Mouse (Mus musculus) thymus, adult 2 months (tissue): ENCODE measurements around the gene Lacc1. TPM values are rescaled to one million over a fixed set of nuclear protein-coding genes. Genes with fewer than 3 reads are reported as not detected.

ENCODE experiments used
- DNase-seq: peaks from one replicate; pipeline ENCODE4 v3.0.0; 2021
- H3K27ac ChIP-seq: fragments of 200-500 bp; 2 replicates; pipeline ENCODE4 v1.5.1; 2012; ENCODE audit warnings: low read length, control low read depth; ENCODE audit not compliant: control insufficient read depth, insufficient read depth
- H3K27me3 ChIP-seq: fragments of 200-500 bp; 2 replicates; pipeline ENCODE4 v1.6.1; 2012; ENCODE audit warnings: mild to moderate bottlenecking, low read length, moderate library complexity, mixed read lengths; ENCODE audit not compliant: control insufficient read depth, insufficient read depth
- H3K36me3 ChIP-seq: fragments of 200-500 bp; 2 replicates; pipeline ENCODE4 v1.6.1; 2012; ENCODE audit warnings: mild to moderate bottlenecking, low read length, moderate library complexity; ENCODE audit not compliant: control insufficient read depth, insufficient read depth
- H3K4me1 ChIP-seq: fragments of 200-500 bp; replicated peaks from 2 replicates; pipeline ENCODE4 v1.6.1; 2012; ENCODE audit warnings: low read length; ENCODE audit not compliant: control insufficient read depth, insufficient read depth
- H3K4me3 ChIP-seq: fragments of 200-500 bp; 2 replicates; pipeline ENCODE4 v1.5.1; 2012; ENCODE audit warnings: mild to moderate bottlenecking, low read length, control low read depth, moderate library complexity; ENCODE audit not compliant: control insufficient read depth, insufficient read depth
- CTCF ChIP-seq: fragments of 200-500 bp; IDR thresholded peaks from 2 replicates; pipeline ENCODE4 v1.5.1; 2012; ENCODE audit warnings: mild to moderate bottlenecking, control low read depth, low read length, moderate library complexity, borderline replicate concordance; ENCODE audit not compliant: control insufficient read depth, poor library complexity, insufficient read depth; ENCODE audit errors: extremely low read depth
- POLR2A ChIP-seq: fragments of 200-500 bp; IDR thresholded peaks from 2 replicates; pipeline ENCODE4 v1.6.1; 2012; ENCODE audit warnings: mild to moderate bottlenecking, low read length, control low read depth, moderate library complexity; ENCODE audit not compliant: control insufficient read depth, poor library complexity, insufficient read depth; ENCODE audit errors: extremely low read depth
- WGBS: fragments of 180-500 bp; shearing (Covaris S2); methylation state at CpG from one replicate; pipeline ENCODE4 v1.1.7; 2018; 5-methylcytosine and 5-hydroxymethylcytosine counted together
- polyA plus RNA-seq: library from polyadenylated mRNA; depleted of rRNA; stranded (reverse); fragments of >200 nt; gene quantifications from 2 replicates; pipeline ENCODE4 v1.2.3, GENCODE M21; 2012; rRNA removed

The Lacc1 gene
- polyA plus RNA-seq, 1 experiment, result 8.8 TPM

GRCm38 (mm10) chr14:76979569-76979968 is 57.1 kb downstream of the Lacc1 start:
- H3K27ac ChIP-seq, result no peak overlapping the region
- 67% methylated on average over 9 of the region's 9 CpGs for WGBS
- H3K4me1 ChIP-seq, result no peaks in the 10 kb centered on the region
- TF ChIP-seq CTCF (no peak), POLR2A (no peak)
- no peak overlapping the region for H3K4me3 ChIP-seq
- DNase-seq, result no peak
- no peaks in the 10 kb centered on the region for H3K27me3 ChIP-seq
- H3K36me3 ChIP-seq, result no peaks in the 10 kb centered on the region

Other genes starting within 250 kb of the Lacc1 start
- 0.50 and 0.58 TPM in 2 replicates for gene Ccdc122, start 132 bp downstream of the Lacc1 start, polyA plus RNA-seq
- gene Enox1, start 119.9 kb upstream of the Lacc1 start, polyA plus RNA-seq, result 0.38 TPM in 2 replicates